Mouse (Mus musculus): ENCODE data around the gene Abca7. TPM values are rescaled to one million over a fixed set of nuclear protein-coding genes. Genes with fewer than 3 reads are reported as not detected.

Abca7 gene
- total and polyA plus RNA-seq, 2 experiments from 2014 or later: 2.3 to 19.1 TPM

- Histone ChIP-seq H3K9me3 (ENCODE audit: low read length) (no peaks in the 10 kb centered on the region), H3K4me1 (ENCODE audit: insufficient read depth, low read length) (peaks cover 14% of the 10 kb centered on the region), H3K9ac (replicated peaks; ENCODE audit: low read length) (no peak overlapping the region), H3K36me3 (ENCODE audit: insufficient read depth, low read length) (peaks cover 24% of the 10 kb centered on the region; the same call in 1 of the 2 replicates), H3K4me3 (ENCODE audit: low read length) (no peak overlapping the region), H3K4me2 (ENCODE audit: low read depth, low read length) (no peak overlapping the region), H3K27ac (no peak overlapping the region), H3K27me3 (ENCODE audit: insufficient read depth, low read length) (no peaks in the 10 kb centered on the region)
- ATAC-seq: no peak
- WGBS: 92% methylated on average over 22 of the region's 22 CpGs
- no peak for DNase-seq (ENCODE audit: low spot score)
- no peak for TF ChIP-seq CTCF (IDR thresholded peaks at IDR 0.05; ENCODE audit: low read depth)
Observed at GRCm38 (mm10) chr10:79979401-79980155, 16.7 kb upstream of the Abca7 start.

- Histone ChIP-seq H3K27ac (peak overlapping the region; percentile 97; the same call in 1 of the 2 replicates), H3K4me2 (ENCODE audit: low read depth, low read length) (peak overlapping the region; percentile 68), H3K9me3 (ENCODE audit: low read length) (no peaks in the 10 kb centered on the region), H3K4me3 (ENCODE audit: low read length) (peak overlapping the region; percentile 68), H3K9ac (replicated peaks; ENCODE audit: low read length) (peak overlapping the region; percentile 87), H3K36me3 (ENCODE audit: insufficient read depth, low read length) (peaks cover 10% of the 10 kb centered on the region; the same call in 1 of the 2 replicates), H3K4me1 (ENCODE audit: insufficient read depth, low read length) (peaks cover 21% of the 10 kb centered on the region), H3K27me3 (ENCODE audit: insufficient read depth, low read length) (peaks cover 3% of the 10 kb centered on the region; the same call in 1 of the 2 replicates)
- ATAC-seq (no peak), DNase-seq (ENCODE audit: low spot score) (no peak)
- 71% methylated on average over 5 of the region's 5 CpGs for WGBS
- no peak for TF ChIP-seq CTCF (IDR thresholded peaks at IDR 0.05; ENCODE audit: low read depth)
Observed at GRCm38 (mm10) chr10:79983205-79983604, 13.1 kb upstream of the Abca7 start.

DNA sequence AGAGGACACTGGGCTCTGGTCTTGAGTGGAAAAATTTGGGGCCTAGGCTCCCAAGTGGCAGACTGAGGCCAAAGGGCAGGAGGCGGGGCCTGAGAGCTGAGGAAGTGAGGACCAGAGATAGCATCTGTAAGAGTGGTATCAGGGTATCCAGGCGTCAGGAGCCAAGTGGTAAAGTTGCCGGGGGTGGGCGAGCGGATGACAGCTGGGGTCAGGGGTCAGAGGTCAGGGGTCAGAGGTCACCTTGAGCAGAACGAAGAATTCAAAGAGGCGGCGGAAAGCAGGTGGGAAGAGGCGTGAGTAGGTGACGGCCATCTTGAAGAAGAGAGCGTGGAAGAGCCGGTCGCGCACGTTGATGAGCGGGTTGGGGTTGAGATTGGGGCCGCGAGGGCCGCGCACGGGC, 12.6 kb upstream of the Abca7 start:
- Histone ChIP-seq H3K27me3 (ENCODE audit: insufficient read depth, low read length) (peaks cover 7% of the 10 kb centered on the region; the same call in 1 of the 2 replicates), H3K4me3 (ENCODE audit: low read length) (peak overlapping the region; percentile 68), H3K4me1 (ENCODE audit: insufficient read depth, low read length) (peaks cover 21% of the 10 kb centered on the region), H3K27ac (peak overlapping the region; percentile 97), H3K9ac (replicated peaks; ENCODE audit: low read length) (peak overlapping the region; percentile 87), H3K9me3 (ENCODE audit: low read length) (no peaks in the 10 kb centered on the region), H3K4me2 (ENCODE audit: low read depth, low read length) (peak overlapping the region; percentile 68), H3K36me3 (ENCODE audit: insufficient read depth, low read length) (peaks cover 5% of the 10 kb centered on the region; the same call in 1 of the 2 replicates)
- DNase-seq (ENCODE audit: low spot score): peak; percentile 66
- WGBS: under 1% methylated on average over 14 of the region's 21 CpGs
- ATAC-seq: no peak
- TF ChIP-seq CTCF (IDR thresholded peaks at IDR 0.05; ENCODE audit: low read depth): no peak

- Histone ChIP-seq H3K27me3 (ENCODE audit: insufficient read depth, low read length) (peaks cover 13% of the 10 kb centered on the region), H3K4me3 (ENCODE audit: low read length) (peak within 1 kb of the TSS; percentile 68), H3K4me2 (ENCODE audit: low read depth, low read length) (peak within 1 kb of the TSS; percentile 68), H3K4me1 (ENCODE audit: insufficient read depth, low read length) (peaks cover 21% of the 10 kb centered on the region), H3K36me3 (ENCODE audit: insufficient read depth, low read length) (no peaks in the 10 kb centered on the region; the same call in 1 of the 2 replicates), H3K27ac (peak within 1 kb of the TSS; percentile 97), H3K9me3 (ENCODE audit: low read length) (no peaks in the 10 kb centered on the region), H3K9ac (replicated peaks; ENCODE audit: low read length) (peak within 1 kb of the TSS; percentile 87)
- peak; percentile 86 for TF ChIP-seq CTCF (IDR thresholded peaks at IDR 0.05; ENCODE audit: low read depth)
- WGBS: 2% methylated on average over 43 of the region's 49 CpGs
- ATAC-seq: peak; percentile 85
- peak; percentile 96 for DNase-seq (ENCODE audit: low spot score)
Observed at GRCm38 (mm10) chr10:79984195-79984816, 12.0 kb upstream of the Abca7 start, which contains the start of gene Tmem259. Tmem259 (minus strand) TSS chr10:79984330.

DNA sequence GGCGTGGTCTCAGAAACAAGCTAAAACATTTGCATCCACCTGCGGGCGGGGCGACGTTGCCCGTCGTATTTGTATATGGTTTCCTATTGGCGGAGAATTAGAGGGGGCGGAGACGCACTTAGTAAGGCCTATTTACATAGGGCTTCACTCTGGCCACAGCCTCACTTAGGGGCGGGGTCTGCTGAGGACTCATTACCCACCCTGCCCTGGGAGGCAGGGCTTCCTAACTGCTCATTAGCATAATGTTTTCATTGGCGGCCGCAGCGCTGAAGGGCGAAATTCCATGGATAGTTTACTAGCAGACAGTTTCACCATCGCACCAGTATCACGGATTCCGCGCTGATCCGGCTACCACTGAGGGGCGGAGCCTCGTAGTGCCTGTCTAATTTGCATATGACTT, 11.4 kb upstream of the Abca7 start:
- TF ChIP-seq CTCF (IDR thresholded peaks at IDR 0.05; ENCODE audit: low read depth): no peak
- Histone ChIP-seq H3K36me3 (ENCODE audit: insufficient read depth, low read length) (no peaks in the 10 kb centered on the region), H3K4me3 (ENCODE audit: low read length) (peak overlapping the region; percentile 68), H3K4me1 (ENCODE audit: insufficient read depth, low read length) (peaks cover 21% of the 10 kb centered on the region), H3K27ac (peak overlapping the region; percentile 97), H3K27me3 (ENCODE audit: insufficient read depth, low read length) (peaks cover 19% of the 10 kb centered on the region), H3K9ac (replicated peaks; ENCODE audit: low read length) (peak overlapping the region; percentile 87), H3K9me3 (ENCODE audit: low read length) (no peaks in the 10 kb centered on the region), H3K4me2 (ENCODE audit: low read depth, low read length) (peak overlapping the region; percentile 68)
- under 1% methylated on average over 22 of the region's 22 CpGs for WGBS
- ATAC-seq: peak; percentile 95
- DNase-seq (ENCODE audit: low spot score): peak; percentile 99

DNA sequence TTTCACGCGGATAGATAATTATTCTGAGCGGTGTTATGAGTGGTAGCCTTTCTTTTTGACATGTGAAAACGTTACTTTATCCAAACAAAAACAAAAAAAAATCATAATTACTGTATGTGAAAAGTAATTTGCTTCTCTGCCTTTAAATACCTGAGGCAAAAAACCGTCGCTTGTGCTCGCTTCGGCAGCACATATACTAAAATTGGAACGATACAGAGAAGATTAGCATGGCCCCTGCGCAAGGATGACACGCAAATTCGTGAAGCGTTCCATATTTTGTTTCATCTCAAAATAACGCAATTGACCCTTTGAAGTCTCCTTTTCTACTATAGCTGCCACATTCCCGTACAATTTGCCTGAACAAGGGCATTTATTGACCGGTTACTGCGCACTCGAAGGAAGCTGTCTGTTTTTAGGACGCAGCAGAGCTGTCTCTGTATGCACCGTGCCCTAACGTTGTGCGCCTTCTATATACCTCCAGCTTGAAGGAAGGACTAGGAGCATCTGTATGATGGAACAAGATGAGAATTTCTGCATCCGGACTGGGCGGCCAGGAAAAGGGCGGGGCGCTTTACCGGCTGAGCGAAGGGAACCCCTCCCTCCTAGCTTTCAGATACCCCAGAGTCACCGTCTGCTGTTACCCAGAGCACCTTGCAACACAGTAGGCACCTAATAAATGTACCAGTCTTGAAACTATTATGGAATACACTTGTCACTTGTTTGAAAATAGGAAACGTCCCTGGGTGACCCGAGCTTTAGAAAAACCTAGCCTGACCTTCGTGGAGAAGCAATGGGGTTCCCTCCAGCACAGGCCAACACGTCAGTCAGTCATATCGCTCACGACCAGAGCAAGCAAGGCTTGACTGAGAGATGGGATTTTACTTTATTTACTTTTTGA, 10.7 kb upstream of the Abca7 start:
- no peak for ATAC-seq

More for the DNA sequence above, 10.7 kb upstream of the Abca7 start:
- DNase-seq (ENCODE audit: low spot score): peak; percentile 77
- Histone ChIP-seq H3K4me2 (ENCODE audit: low read depth, low read length) (peak overlapping the region; percentile 68), H3K9me3 (ENCODE audit: low read length) (no peaks in the 10 kb centered on the region), H3K4me3 (ENCODE audit: low read length) (peak overlapping the region; percentile 68), H3K4me1 (ENCODE audit: insufficient read depth, low read length) (peaks cover 21% of the 10 kb centered on the region), H3K27me3 (ENCODE audit: insufficient read depth, low read length) (peaks cover 22% of the 10 kb centered on the region), H3K27ac (peak overlapping the region; percentile 97), H3K9ac (replicated peaks; ENCODE audit: low read length) (peak overlapping the region; percentile 87), H3K36me3 (ENCODE audit: insufficient read depth, low read length) (no peaks in the 10 kb centered on the region)
- no peak for TF ChIP-seq CTCF (IDR thresholded peaks at IDR 0.05; ENCODE audit: low read depth)
- WGBS: 2% methylated on average over 35 of the region's 35 CpGs

Data from hindbrain, postnatal 0 days (tissue).